30 mouse cellular contexts compared by ENCODE assay signal in the genomic region with DNA sequence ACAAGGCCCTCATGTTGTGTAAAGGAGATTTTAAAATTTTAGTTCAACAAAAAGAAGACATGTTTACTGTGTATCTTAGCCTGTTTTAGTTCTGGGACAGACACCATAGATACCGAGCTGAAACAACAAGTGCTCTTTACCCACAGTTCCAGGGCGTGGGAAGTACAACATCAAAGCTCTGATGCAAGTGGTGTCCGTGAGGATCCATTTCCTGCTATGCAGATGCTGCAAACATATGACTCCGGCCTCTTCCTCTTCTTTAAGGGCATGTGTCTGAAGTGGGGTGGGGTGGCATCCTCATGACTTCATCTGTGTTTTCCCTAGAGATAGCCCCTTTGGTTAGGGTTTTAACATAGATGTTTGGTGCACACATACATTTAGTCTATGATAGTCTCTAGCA. TPM values are rescaled to one million over a fixed set of nuclear protein-coding genes. Genes with fewer than 3 reads are reported as not detected.
"Had no signal": no experiment of that assay in that cellular context is flagged by ENCODE, and none has a peak within 500 bp of the region (broad histone marks: within the 10 kb centered on the region; RNA-seq: fewer than 3 reads in every experiment).

No protein-coding gene starts in this region.

- H3K27ac ChIP-seq: heart, adult 2 months; heart, embryonic 13.5 days; heart, embryonic 15.5 days; hindbrain, embryonic 12.5 days; hindbrain, embryonic 14.5 days; intestine, embryonic 15.5 days; layer of hippocampus, adult 2 months; left cerebral cortex, adult 2 months; limb, embryonic 10.5 days; limb, embryonic 12.5 days had no signal

- DNase-seq: gastrocnemius, postnatal 10 days; gastrocnemius, postnatal 25 days; heart, adult 11 months; heart, adult 2 months; heart, postnatal 14 days; heart, postnatal 36 days; kidney, adult 18-20 months; kidney, adult 8-10 months; kidney, postnatal 10 days; kidney, postnatal 25 days; kidney, postnatal 4 days; liver had no signal

- ATAC-seq: hindbrain, embryonic 16.5 days; inflammation-experienced regulatory T-cells, adult 6 months; intestine, embryonic 15.5 days; intestine, postnatal 0 days had no signal

- H3K36me3 ChIP-seq: heart, embryonic 13.5 days; heart, embryonic 15.5 days; hindbrain, embryonic 12.5 days; intestine, embryonic 15.5 days; limb, embryonic 10.5 days; limb, embryonic 12.5 days had no signal

- H3K4me2 ChIP-seq: heart, embryonic 11.5 days; heart, embryonic 13.5 days; heart, embryonic 15.5 days; hindbrain, embryonic 12.5 days; hindbrain, embryonic 14.5 days; intestine, embryonic 15.5 days; limb, embryonic 12.5 days had no signal

- H3K9me3 ChIP-seq: heart, embryonic 15.5 days; hindbrain, embryonic 12.5 days; intestine, embryonic 15.5 days; limb, embryonic 10.5 days had no signal

- H3K9ac ChIP-seq: heart, embryonic 13.5 days; heart, embryonic 15.5 days; hindbrain, embryonic 12.5 days; hindbrain, embryonic 14.5 days; intestine, embryonic 15.5 days; limb, embryonic 12.5 days had no signal

- H3K4me3 ChIP-seq: heart, adult 2 months; heart, embryonic 13.5 days; heart, embryonic 15.5 days; hindbrain, embryonic 12.5 days; intestine, embryonic 15.5 days; layer of hippocampus, adult 2 months; left cerebral cortex, adult 2 months; limb, embryonic 10.5 days; limb, embryonic 12.5 days had no signal

RNA-seq across cellular contexts. Expression of a gene that starts 25.1 kb away (rescaled TPM):
- total RNA-seq: gastrocnemius, adult 18-20 months; gastrocnemius, postnatal 25 days; heart, adult 2 months; heart, postnatal 14 days; heart, postnatal 36 days; layer of hippocampus, adult 2 months; layer of hippocampus, postnatal 10 days; layer of hippocampus, postnatal 25 days; left cerebral cortex, adult 2 months; left cerebral cortex, postnatal 14 days; left cerebral cortex, postnatal 36 days had no signal
- polyA plus RNA-seq: inflammation-experienced regulatory T-cells, adult 6 months had no signal
